Mouse (Mus musculus) hindbrain, embryonic 12.5 days (tissue): ENCODE results near the gene Tmem51. TPM values are rescaled to one million over a fixed set of nuclear protein-coding genes. Genes with fewer than 3 reads are reported as not detected.

Source experiments
- ATAC-seq: fragments of 200-750 bp; cut with Nextera tagmentation; 2 replicates; pipeline ENCODE4 v1.8.0; 2017; ENCODE audit warnings: moderate TSS enrichment; ENCODE audit not compliant: low FRiP score
- H3K27ac ChIP-seq: fragments of 300-500 bp; sonication (generic); 2 replicates; pipeline ENCODE4 v1.5.1; 2016; ENCODE audit warnings: mild to moderate bottlenecking
- H3K27me3 ChIP-seq: fragments of 300-500 bp; sonication (generic); 2 replicates; pipeline ENCODE4 v1.6.1; 2016; ENCODE audit warnings: mild to moderate bottlenecking
- H3K36me3 ChIP-seq: fragments of 300-500 bp; sonication (generic); 2 replicates; pipeline ENCODE4 v1.6.1; 2016; ENCODE audit warnings: mild to moderate bottlenecking
- H3K4me1 ChIP-seq: fragments of 300-500 bp; sonication (generic); 2 replicates; pipeline ENCODE4 v1.6.1; 2016
- H3K4me2 ChIP-seq: fragments of 300-500 bp; sonication (generic); replicated peaks from 2 replicates; pipeline ENCODE4 v1.6.1; 2016; ENCODE audit warnings: mild to moderate bottlenecking
- H3K4me3 ChIP-seq: fragments of 300-500 bp; sonication (generic); 2 replicates; pipeline ENCODE4 v1.5.1; 2016; ENCODE audit warnings: mild to moderate bottlenecking
- H3K9ac ChIP-seq: fragments of 300-500 bp; sonication (generic); 2 replicates; pipeline ENCODE4 v1.6.1; 2016; ENCODE audit warnings: mild to moderate bottlenecking, moderate library complexity
- H3K9me3 ChIP-seq: fragments of 300-500 bp; sonication (generic); replicated peaks from 2 replicates; pipeline ENCODE4 v1.6.1; 2016; ENCODE audit warnings: mild to moderate bottlenecking
- WGBS: fragments of 180-500 bp; shearing (Covaris S2); methylation state at CpG from one replicate; pipeline ENCODE4 v1.1.7; 2016; 5-methylcytosine and 5-hydroxymethylcytosine counted together
- polyA plus RNA-seq: library from polyadenylated mRNA; unstranded; fragments of >200 nt; fragmentation: Nextera tagmentation; extraction: Ambion mirVana; gene quantifications from 2 replicates; pipeline ENCODE4 v1.2.1, GENCODE M21; 2016

Tmem51 gene
- polyA plus RNA-seq, 1 experiment from 2014 or later: 8.7 TPM

DNA sequence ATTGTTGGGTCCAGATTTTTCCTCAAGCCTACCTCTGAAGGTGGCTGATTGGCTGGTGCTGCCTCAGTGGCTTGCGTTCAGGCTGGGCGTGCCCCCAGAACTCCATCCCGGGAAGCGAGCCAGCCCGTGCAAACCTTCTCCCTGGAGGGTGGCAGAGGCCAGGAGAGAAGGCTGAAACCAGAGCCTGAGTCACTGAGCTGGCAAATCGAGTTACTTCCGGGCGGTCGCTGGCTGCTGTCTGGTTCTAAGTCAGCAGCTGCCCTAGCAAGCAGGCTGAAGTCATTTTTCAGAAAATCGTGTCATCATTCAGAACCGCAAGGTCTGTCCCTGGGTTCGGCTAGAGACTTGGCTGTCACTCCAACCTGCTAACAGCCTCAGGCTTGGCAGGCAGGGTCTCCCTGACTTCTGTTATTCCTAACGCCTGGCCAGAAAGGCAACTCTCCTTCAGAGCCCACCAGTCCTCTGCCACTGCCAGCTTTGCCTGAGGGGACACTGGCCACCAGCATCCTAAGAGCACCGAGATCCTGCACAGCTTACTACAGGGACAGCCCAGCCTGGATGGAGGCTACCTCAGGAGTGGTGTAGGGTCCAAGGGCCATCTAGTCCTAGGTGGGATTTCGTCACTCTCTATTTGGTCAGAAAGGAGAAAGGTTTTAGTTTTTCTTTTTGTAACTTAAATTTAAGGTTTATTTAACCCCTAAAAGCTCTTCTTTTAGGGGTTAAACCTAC lies 11.6 kb upstream of the Tmem51 start:
- 0 out of 2 replicates have a peak, but pooled peaks cover 4% of the 10 kb centered on the region for H3K27me3 ChIP-seq
- no peak overlapping the region for H3K4me2 ChIP-seq
- no peak for ATAC-seq
- H3K27ac ChIP-seq: no peak overlapping the region
- H3K9ac ChIP-seq: no peak overlapping the region
- WGBS: 46% methylated on average over 15 of the region's 15 CpGs
- no peak overlapping the region for H3K4me3 ChIP-seq
- peaks cover 3% of the 10 kb centered on the region; the same call in 1 of the 2 replicates for H3K4me1 ChIP-seq
- H3K9me3 ChIP-seq: no peaks in the 10 kb centered on the region
- H3K36me3 ChIP-seq: no peaks in the 10 kb centered on the region

DNA sequence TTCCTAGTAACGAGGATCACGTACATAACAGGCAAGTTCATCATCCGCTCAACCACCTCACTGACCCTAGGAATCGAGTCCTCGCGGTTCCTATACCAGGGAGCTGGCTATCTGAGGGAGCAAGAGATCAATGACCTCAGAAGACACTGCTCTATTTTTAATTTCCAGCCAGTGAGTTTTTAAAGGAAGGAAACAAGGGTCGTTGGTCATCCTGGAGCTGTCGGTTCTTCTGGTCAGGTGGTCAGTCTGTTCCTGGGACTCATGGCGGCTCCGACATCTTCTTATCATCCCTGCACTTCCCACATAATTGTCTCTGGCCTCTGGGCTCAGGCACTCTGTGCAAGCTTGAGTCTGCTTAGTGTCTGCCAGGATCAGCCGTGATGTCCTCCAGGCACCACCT lies 10.3 kb upstream of the Tmem51 start:
- H3K27ac ChIP-seq: no peak overlapping the region
- peaks cover 3% of the 10 kb centered on the region; the same call in 1 of the 2 replicates for H3K4me1 ChIP-seq
- no peak for ATAC-seq
- no peaks in the 10 kb centered on the region for H3K36me3 ChIP-seq
- no peak overlapping the region for H3K9ac ChIP-seq
- 87% methylated on average over 11 of the region's 11 CpGs for WGBS
- no peaks in the 10 kb centered on the region for H3K9me3 ChIP-seq
- H3K4me3 ChIP-seq: no peak overlapping the region
- H3K4me2 ChIP-seq: no peak overlapping the region
- H3K27me3 ChIP-seq: peaks cover 10% of the 10 kb centered on the region; the same call in 1 of the 2 replicates

DNA sequence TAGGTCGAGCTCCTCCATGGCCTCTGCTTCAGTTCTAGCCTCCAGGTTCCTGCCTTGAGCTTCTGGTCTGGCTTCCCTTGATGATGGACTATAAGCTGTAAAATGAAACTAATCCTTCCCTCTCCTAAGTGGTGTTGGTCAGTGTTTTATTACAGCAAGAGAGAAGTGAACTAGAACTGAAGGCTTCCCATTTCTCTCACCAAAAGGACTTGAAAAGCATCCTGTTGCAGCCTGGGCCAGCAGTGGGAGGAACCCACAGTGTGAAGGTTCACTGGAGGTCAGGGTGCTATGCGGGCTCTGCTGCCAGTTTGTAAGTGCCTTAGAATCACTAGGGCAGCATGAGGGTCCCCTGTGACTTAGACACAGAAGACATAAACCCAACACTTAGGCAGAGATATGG lies 7.0 kb upstream of the Tmem51 start:
- Histone ChIP-seq H3K9ac (no peak overlapping the region), H3K4me1 (peaks cover 7% of the 10 kb centered on the region; the same call in 1 of the 2 replicates), H3K36me3 (no peaks in the 10 kb centered on the region), H3K27me3 (peaks cover 17% of the 10 kb centered on the region), H3K9me3 (no peaks in the 10 kb centered on the region), H3K4me2 (no peak overlapping the region), H3K27ac (no peak overlapping the region), H3K4me3 (no peak overlapping the region)
- 68% methylated on average over 2 of the region's 2 CpGs for WGBS
- ATAC-seq: no peak

DNA sequence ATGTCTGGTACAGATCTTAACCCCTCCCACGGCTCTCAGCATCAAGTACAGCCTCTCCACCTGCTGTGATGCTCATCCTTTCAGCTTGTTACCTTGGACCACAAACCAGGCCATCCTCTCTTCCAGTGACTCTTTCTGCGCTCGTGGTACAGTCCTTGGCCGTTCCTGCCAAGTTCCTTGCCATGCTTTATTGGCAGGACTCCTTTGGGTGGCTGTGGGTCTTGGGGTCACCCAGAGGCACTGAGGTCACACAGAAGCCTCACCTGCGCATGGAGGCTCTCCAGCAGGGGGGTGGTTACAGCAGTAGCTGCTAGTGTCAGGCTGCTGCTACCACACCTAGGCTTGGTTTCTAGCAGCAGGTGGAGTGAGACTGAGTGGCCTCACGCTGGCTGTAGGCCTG lies 5.9 kb upstream of the Tmem51 start:
- Histone ChIP-seq H3K9ac (no peak overlapping the region), H3K27me3 (peaks cover 28% of the 10 kb centered on the region), H3K27ac (no peak overlapping the region), H3K36me3 (no peaks in the 10 kb centered on the region), H3K4me3 (no peak overlapping the region), H3K4me2 (no peak overlapping the region), H3K9me3 (no peaks in the 10 kb centered on the region), H3K4me1 (0 out of 2 replicates have a peak, but pooled peaks cover 4% of the 10 kb centered on the region)
- 75% methylated on average over 6 of the region's 6 CpGs for WGBS
- no peak for ATAC-seq

DNA sequence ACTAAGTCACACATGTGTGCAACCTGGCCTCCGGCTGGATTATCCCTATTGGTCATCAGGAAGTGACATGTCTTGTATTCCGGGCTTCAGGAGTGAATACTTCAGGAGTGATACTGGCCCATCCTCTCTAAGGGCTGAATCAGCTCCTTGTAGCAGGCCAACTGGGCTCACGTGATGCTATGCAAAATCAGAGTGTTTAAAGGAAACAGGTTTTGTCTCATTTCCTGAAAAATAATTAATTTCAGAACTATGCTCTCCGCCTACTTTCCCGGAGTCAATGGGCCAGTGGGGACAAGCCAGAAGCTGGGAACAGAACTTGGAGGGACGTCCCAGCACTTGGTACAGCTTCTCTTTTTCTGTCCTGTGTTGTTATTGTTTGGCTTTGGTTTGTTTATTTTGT lies 4.7 kb upstream of the Tmem51 start:
- peaks cover 40% of the 10 kb centered on the region for H3K27me3 ChIP-seq
- no peak overlapping the region for H3K9ac ChIP-seq
- no peak overlapping the region for H3K4me3 ChIP-seq
- no peak for ATAC-seq
- H3K9me3 ChIP-seq: no peaks in the 10 kb centered on the region
- H3K36me3 ChIP-seq: no peaks in the 10 kb centered on the region
- WGBS: 73% methylated on average over 6 of the region's 6 CpGs
- H3K27ac ChIP-seq: no peak overlapping the region
- H3K4me1 ChIP-seq: peaks cover 12% of the 10 kb centered on the region
- H3K4me2 ChIP-seq: no peak overlapping the region

DNA sequence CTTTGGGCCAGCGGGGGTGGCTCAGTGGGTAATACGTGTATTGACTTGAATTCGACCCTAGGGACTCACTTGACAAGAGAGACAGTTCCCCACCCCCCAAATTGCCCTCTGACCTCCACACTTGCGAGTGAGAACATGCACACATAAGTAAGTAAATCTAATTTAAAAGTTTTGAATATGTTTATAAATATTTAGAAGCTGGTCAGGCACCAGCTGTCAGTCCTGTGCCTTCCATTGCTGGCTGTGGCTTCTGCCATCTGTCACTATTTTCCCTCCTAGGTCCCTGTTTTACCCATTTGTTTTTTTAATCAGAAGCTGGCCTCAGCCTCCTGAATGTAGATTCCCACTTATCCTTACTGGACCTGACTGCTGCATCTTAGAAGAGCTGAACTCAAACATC lies 4.3 kb upstream of the Tmem51 start:
- 23% methylated on average over 4 of the region's 4 CpGs for WGBS
- H3K27ac ChIP-seq: no peak overlapping the region

DNA sequence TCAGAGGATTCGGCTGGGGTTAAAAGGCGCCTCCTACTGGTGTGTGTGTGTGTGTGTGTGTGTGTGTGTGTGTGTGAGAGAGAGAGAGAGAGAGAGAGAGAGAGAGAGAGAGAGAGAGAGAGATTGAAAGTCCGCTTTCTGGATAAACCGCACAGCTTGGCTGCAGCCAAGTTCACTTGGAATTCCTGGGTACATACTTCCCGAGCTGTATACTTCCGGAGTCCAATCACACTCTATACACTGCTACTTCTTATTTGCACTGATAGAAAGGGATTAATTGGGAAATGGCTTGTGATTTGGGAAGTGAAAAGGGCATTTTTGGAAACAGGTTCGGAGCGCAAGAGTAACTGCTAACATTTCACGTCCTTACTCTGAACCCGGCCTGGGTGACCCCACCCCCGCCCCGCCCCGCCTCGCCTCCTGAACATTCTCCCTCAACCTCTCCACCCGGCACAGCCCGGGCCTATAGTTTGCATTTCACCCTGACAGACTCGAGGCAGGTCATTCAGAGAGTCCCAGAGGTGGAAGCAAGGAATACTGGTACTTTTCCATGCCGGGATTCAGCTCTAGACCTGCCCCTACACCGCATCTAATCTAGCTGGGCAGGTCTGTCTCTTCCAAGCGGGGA lies 946 bp upstream of the Tmem51 start:
- 5% methylated on average over 20 of the region's 20 CpGs for WGBS
- no peaks in the 10 kb centered on the region for H3K36me3 ChIP-seq
- H3K4me2 ChIP-seq: peak overlapping the region; percentile 98
- ATAC-seq: no peak
- H3K4me1 ChIP-seq: peaks cover 23% of the 10 kb centered on the region
- H3K27ac ChIP-seq: no peak overlapping the region
- peak overlapping the region; percentile 69; the same call in 1 of the 2 replicates for H3K9ac ChIP-seq
- no peaks in the 10 kb centered on the region for H3K9me3 ChIP-seq
- H3K4me3 ChIP-seq: peak overlapping the region; percentile 66
- H3K27me3 ChIP-seq: peaks cover 63% of the 10 kb centered on the region

More for the DNA sequence above, 4.3 kb upstream of the Tmem51 start:
- H3K4me2 ChIP-seq: no peak overlapping the region
- no peak overlapping the region for H3K9ac ChIP-seq
- H3K27me3 ChIP-seq: peaks cover 44% of the 10 kb centered on the region
- no peaks in the 10 kb centered on the region for H3K9me3 ChIP-seq
- H3K36me3 ChIP-seq: no peaks in the 10 kb centered on the region
- ATAC-seq: no peak
- no peak overlapping the region for H3K4me3 ChIP-seq
- H3K4me1 ChIP-seq: peaks cover 12% of the 10 kb centered on the region

DNA sequence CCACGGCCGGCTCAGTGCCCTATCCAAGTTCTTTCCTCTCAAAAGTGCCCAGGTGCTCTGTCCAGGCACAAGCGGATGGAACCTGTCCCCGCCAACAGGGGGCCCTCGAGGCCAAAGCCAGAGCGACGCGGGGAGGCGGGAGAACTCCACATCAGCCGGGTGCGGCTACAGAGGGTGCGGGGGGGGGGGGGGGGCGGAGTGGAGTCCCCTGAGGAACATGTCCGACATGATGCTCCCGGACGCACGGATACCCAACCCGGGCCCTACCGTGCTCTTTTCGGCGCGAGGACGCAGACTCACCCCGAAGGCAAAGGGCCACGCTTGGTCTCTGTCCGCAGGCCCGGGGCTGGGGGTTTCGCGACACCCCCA lies 358 bp downstream of the Tmem51 start:
- Histone ChIP-seq H3K27me3 (peaks cover 58% of the 10 kb centered on the region), H3K27ac (no peak overlapping the region; the same call in 1 of the 2 replicates), H3K9ac (peak overlapping the region; percentile 69), H3K4me3 (peak overlapping the region; percentile 66), H3K9me3 (no peaks in the 10 kb centered on the region), H3K4me2 (peak overlapping the region; percentile 98), H3K4me1 (peaks cover 22% of the 10 kb centered on the region), H3K36me3 (no peaks in the 10 kb centered on the region)
- WGBS: 1% methylated on average over 24 of the region's 29 CpGs
- peak; percentile 65 for ATAC-seq

DNA sequence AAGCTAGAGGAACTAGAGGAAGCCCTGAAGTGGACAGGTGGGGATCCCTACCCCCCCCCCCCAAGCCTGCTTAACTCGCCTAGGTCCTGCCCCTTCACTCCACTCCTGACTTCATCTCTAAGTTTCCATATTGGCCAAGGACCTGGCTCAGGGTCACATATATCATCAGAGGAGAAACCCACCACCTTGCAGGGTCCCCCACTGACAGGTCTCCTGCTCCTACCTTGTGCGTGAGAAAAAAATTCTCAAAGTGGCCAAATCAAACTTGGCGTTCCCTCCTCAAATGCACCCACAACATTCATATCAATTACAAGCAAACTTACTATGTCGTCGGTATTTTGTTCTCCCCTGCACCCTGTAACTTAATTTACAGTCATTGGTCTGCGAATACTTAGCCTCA lies 911 bp downstream of the Tmem51 start:
- H3K4me3 ChIP-seq: peak overlapping the region; percentile 66

DNA sequence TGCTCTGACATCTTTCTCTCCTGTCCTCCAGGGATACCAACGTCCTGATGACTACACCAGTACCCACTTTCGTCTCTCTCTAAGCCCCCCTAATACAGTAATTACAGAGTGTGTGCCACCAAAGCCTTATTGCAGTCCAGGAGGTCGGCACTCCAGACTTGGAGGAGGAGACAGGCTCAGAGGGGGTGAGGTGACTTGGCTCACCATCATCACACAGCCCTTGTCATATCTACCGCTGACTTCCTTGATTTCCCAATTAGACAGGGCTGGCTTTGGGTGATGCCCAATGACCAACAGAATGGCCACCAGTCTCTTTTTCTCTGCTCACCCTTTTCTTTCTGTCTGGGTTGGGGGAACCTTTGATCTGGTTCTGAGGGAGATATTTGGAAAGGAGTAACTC lies 1.4 kb downstream of the Tmem51 start:
- Histone ChIP-seq H3K27ac (no peak overlapping the region), H3K4me3 (no peak overlapping the region), H3K9me3 (no peaks in the 10 kb centered on the region), H3K4me2 (0 out of 2 replicates have a peak overlapping the region, but pooled peaks have one; percentile 98), H3K36me3 (no peaks in the 10 kb centered on the region), H3K27me3 (peaks cover 58% of the 10 kb centered on the region), H3K9ac (no peak overlapping the region), H3K4me1 (peaks cover 19% of the 10 kb centered on the region)
- WGBS: 79% methylated on average over 4 of the region's 4 CpGs
- no peak for ATAC-seq

More for the DNA sequence above, 911 bp downstream of the Tmem51 start:
- H3K27me3 ChIP-seq: peaks cover 58% of the 10 kb centered on the region
- no peak overlapping the region for H3K27ac ChIP-seq
- no peaks in the 10 kb centered on the region for H3K9me3 ChIP-seq
- peak overlapping the region; percentile 98 for H3K4me2 ChIP-seq
- ATAC-seq: no peak
- 48% methylated on average over 6 of the region's 6 CpGs for WGBS
- H3K4me1 ChIP-seq: peaks cover 19% of the 10 kb centered on the region
- H3K36me3 ChIP-seq: no peaks in the 10 kb centered on the region
- 0 out of 2 replicates have a peak overlapping the region, but pooled peaks have one; percentile 69 for H3K9ac ChIP-seq

DNA sequence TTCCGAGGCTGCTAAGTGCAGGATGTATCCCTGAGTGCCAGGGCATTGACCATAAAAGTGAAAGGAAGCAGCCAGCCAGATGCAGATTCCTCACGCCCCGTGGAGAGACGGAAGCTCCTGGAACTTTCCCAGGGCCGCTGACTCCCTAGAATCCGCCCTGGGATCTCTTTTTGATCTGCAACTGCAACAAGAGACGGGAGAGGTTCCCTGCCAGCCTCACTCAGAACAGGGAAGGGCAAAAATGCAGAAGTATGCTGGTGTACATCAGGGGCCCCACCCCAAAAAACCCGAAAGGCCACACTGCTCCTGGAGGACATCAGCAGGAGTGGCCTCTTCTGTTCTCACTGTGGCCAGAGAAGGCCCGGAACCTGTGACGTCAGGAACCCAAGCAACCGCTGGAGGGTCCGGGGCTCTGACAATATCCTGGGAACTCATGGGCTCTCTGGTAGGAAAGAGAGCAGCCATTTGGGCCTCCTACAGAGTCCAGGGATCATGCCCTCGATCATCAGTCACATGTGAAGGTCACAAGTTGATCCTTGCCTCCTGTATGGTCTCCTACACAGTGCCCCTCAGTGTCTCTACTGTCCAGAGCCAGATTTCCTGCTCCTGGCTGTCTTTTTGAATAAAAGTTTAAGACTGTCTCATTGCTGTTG lies 2.3 kb downstream of the Tmem51 start:
- no peak overlapping the region for H3K9ac ChIP-seq
- peaks cover 58% of the 10 kb centered on the region for H3K27me3 ChIP-seq
- H3K4me3 ChIP-seq: no peak overlapping the region
- no peaks in the 10 kb centered on the region for H3K36me3 ChIP-seq
- H3K4me2 ChIP-seq: peak overlapping the region; percentile 17; the same call in 1 of the 2 replicates
- peaks cover 19% of the 10 kb centered on the region for H3K4me1 ChIP-seq
- no peak for ATAC-seq
- WGBS: 60% methylated on average over 13 of the region's 13 CpGs
- no peak overlapping the region for H3K27ac ChIP-seq
- no peaks in the 10 kb centered on the region for H3K9me3 ChIP-seq

DNA sequence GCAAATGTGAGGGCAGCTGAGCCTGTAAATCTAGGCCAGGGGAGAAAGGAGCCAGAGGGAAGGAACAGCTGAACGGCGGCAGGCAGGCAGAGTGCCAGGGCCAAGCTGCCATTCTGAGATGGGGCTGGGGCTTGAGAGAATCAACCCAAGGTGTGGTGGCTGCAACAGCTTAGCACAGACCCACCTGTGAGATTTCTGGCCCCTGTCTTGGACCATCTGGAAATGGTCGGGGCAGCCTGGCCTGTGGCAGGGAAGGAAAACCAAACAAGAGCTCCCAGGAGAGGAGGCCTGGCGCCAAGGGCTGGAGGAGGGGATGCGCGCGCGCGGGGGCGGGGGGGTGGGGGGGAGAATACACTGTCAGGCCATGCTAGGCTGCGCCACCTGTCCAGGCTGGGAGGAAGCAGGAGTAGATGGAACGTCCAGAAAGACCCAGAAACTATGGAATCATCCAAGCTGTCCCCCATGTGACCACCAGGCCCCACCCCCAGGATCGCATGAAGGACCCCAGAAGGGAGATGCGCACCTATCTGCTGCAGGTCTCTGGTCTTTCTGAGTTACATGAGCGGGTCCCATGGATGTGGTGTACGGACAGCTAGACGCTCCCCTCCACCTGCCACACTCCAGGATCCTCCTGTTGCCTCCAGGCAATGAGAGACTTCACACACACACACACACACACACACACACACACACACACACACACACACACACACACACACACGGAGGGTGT lies 3.0 kb downstream of the Tmem51 start:
- no peak for ATAC-seq
- Histone ChIP-seq H3K27me3 (peaks cover 51% of the 10 kb centered on the region), H3K9me3 (no peaks in the 10 kb centered on the region), H3K4me3 (no peak overlapping the region), H3K4me2 (peak overlapping the region; percentile 17; the same call in 1 of the 2 replicates), H3K36me3 (no peaks in the 10 kb centered on the region), H3K27ac (no peak overlapping the region), H3K4me1 (peaks cover 19% of the 10 kb centered on the region), H3K9ac (no peak overlapping the region)
- 53% methylated on average over 18 of the region's 18 CpGs for WGBS
